Mouse (Mus musculus) right cerebral cortex, adult 2 months (tissue): ENCODE results near the gene Zc3h12c.

ENCODE experiments used
- DNase-seq, 2 experiments: peaks; one replicate each; pipeline ENCODE4 v3.0.0; 2021 to 2022; ENCODE audit warnings: low spot score in 2 of 2

Zc3h12c gene

DNA sequence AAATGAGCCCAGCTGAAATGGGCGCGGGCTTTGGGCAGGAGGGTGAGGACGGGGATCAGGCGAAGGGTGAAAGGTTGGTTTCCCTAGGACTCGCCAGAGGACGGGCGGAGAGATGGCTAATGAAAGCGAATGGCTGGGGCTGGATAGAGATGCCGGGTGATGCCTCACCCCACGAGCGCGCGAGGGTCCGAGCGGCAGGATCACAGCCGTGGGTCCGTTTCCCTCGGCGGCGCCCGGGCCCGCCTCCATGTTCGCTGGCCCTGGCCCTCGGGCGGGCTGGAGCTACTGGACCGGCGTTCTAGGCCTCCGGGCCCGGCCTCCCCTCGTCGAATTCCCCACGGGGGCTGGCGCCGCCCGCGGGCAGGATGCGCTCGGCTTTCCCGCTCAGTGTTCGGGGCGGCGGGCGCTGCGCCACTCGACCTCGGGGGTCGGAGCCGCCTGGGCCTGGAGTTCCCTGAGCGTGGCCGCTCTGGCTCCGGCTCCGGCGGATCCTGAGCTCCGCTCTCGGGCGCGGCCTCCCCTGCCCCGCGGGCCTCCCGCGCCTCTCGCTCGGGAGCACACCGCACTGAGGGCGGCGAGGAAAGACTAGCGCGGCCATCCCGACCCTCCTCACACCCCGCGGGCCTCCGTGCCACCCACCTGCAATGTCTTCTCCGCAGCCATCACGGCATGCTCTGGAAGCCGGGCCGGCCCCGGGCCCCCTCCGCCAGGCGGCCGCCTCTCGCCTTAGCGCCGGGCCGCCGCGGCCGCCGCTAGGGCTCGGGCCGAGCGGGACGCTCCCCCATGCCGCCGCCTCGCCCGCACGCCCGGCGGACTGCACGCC, at the start of gene Zc3h12c:
Gene Zc3h12c, minus strand, starts transcription at position 710 of the 823 bp plus-strand sequence.
- DNase-seq: peak; percentile 39 to 62

DNA sequence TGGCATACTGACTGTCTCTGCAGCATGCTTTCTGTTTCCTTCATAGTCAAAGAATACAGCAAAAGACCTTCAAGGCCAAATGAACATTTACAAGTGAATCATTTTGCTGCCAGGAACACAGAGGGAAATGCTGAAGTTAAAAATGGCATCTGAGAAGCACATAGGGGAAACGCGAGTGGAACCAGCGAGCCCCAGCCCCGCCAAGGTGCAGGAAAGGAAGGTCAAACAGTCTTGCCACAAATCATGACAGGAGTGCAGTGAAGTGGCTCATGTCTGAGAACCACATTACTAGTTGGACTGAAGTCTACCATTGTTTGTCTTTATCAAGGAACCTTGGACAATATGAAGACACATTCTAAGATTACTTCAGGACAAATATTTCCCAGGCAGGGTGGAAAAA, 49.3 kb upstream of the Zc3h12c start:
- DNase-seq: no peak

- no peak for DNase-seq
Measured at GRCm38 (mm10) chr9:52215291-52215690, 46.9 kb upstream of the Zc3h12c start.

GRCm38 (mm10) chr9:52212416-52212815, 44.0 kb upstream of the Zc3h12c start:
- DNase-seq: no peak

DNA sequence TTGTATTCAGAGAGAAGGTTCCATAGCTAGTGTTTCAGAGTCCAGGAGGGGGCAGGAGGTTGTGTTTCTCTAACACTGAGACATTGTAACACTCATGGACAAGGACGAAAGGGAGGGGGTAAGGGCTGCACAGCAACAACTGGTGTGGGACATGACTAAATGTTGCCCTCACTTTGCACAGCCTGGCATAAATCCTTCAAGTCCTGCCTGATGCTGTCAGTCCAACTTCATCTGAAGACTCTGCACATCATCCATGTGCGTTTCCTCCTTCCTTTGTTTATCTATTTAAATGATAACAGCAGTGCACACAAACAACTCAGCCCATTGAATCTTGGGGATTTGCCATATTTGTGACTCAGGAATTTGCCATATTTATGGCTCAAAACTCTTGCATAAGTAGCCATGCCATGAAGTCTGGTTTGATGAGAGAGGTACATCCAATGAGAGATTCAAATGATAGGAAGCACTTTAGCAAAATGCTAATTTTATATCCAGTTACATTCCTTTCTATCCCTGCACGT, 40.2 kb upstream of the Zc3h12c start:
- DNase-seq: no peak

DNA sequence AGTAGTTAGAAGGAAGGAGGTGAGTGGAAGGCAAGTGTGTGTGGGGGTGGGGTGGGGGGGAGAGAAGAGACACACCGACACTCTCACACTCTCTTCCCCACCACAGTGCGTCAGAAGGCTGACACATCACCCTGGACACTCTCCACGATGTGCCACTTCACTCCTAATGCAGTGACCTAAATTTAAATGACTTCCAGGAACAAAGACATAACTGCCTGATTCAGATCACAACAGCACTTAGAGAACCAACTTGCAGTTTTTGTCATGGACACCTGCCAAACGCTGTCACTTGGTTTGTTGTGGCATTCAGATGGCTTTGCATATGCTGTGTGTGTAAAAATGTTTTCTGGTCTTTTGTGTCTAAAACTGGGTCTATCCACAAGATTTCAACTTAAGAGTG, 34.8 kb upstream of the Zc3h12c start:
- DNase-seq: peak; percentile 66 to 68

- DNase-seq: no peak
Measured at GRCm38 (mm10) chr9:52200271-52200670, 31.9 kb upstream of the Zc3h12c start.

DNA sequence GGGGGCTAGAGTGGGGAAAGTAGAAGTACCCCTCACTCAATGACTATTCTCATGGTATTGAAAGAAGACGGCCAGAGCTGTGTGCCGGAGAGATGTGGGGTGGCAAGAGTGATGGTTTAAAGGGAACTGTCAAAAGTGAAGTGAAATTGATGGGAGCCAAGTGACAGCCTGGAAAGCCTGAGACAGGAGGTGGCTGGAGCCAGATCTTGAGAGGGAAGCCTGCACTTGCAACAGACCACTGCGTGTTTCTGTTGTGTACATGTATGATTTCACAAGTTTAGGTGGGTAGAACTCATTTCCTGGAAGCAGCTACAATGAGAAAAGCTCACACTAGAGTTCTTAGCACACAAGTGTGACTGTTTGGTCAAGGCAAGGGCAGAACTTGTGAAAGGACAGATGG, 27.5 kb upstream of the Zc3h12c start:
- DNase-seq: no peak

DNA sequence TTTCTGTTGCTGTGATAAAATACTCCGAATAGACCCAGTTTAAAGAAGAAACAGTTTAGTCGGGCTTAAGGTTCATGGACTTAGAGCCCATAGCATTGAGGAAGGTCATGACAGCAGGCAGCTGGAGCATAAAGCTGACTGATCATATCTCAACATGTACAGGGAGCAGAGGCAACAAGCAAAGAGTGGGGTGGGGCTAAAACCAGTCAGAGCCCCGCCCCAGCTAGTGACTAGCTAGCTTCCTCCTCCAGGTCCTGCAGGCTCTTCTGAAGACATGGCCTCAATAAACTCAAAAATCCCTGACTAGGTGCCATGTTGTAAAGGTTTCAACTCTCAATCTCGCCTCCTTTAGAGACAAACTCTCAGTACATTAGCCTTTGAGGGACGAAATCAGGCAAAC, 25.5 kb upstream of the Zc3h12c start:
- DNase-seq: no peak

- DNase-seq: no peak
Measured at GRCm38 (mm10) chr9:52190907-52191306, 22.5 kb upstream of the Zc3h12c start.

GRCm38 (mm10) chr9:52188106-52188505, 19.7 kb upstream of the Zc3h12c start:
- DNase-seq: no peak

- no peak for DNase-seq
Measured at GRCm38 (mm10) chr9:52186296-52186941, 18.0 kb upstream of the Zc3h12c start.

DNA sequence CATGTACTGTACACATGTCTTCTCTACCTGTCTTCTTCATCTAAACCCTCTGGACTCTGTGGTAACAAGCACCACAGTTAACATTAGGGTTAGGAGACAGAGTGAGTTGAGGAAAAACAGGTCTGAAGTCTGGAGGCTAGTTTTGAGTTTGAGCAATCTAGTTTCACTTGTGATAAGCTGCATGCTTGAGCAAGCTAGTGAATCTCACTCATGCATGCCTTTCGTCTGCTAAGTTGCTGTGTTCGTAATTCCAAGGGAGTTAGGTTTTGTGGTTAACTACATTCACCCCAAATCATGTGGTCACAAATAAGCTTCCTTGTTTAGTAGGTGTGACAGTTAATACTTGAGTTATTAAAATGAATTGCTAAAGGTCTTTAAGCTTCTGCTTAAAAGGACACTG, 13.0 kb upstream of the Zc3h12c start:
- no peak for DNase-seq

DNA sequence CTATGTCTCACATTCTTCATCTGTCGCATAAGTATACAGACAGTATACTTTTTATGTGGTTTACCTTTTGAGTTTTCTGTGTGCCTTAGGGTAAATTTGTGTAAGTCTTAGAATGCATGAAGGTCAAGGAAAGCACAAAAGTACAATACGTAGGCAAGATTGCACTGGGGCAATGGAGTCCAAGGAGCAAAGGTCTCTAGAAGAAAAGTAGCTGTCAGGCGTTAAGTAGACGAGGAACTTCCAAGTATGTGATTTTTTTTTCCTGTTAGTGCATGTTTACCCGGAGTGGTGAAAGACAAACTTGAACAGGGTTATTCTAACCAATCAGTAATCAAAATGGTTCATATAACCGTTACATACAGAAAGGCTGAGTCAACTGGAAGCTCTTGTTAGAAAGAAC, 12.5 kb upstream of the Zc3h12c start:
- no peak for DNase-seq

- no peak for DNase-seq
Measured at GRCm38 (mm10) chr9:52175257-52175859, 7.0 kb upstream of the Zc3h12c start.

DNA sequence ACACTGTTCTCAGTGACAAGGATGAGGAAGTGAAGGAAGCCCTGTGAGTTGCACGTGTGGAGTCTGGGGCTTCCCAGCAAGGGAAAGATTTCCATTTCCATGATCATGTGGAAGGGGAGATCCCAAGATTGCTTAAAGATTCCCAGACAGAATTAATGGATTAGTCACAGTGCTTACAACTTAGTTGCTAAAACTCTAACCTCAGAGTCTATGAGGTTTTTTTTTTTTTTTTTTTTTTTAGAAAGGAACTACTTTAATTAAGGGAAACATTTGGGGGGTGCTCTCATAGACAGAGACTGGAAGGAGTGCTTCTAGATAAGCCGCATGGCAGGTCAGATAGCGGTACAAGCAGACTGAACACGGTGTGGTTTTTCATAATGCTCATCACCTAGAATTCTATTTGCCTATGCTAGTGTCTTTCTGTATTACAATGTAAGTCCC, 6.3 kb upstream of the Zc3h12c start:
- DNase-seq: no peak

GRCm38 (mm10) chr9:52173937-52174336, 5.6 kb upstream of the Zc3h12c start:
- no peak for DNase-seq

- DNase-seq: no peak
Measured at GRCm38 (mm10) chr9:52172550-52172949, 4.2 kb upstream of the Zc3h12c start.

GRCm38 (mm10) chr9:52170671-52171070, 2.3 kb upstream of the Zc3h12c start:
- no peak for DNase-seq

- no peak for DNase-seq
Measured at GRCm38 (mm10) chr9:52170131-52170530, 1.8 kb upstream of the Zc3h12c start.

- DNase-seq: peak; percentile 76 to 81
Measured at GRCm38 (mm10) chr9:52168686-52169270, 406 bp upstream of the Zc3h12c start.

DNA sequence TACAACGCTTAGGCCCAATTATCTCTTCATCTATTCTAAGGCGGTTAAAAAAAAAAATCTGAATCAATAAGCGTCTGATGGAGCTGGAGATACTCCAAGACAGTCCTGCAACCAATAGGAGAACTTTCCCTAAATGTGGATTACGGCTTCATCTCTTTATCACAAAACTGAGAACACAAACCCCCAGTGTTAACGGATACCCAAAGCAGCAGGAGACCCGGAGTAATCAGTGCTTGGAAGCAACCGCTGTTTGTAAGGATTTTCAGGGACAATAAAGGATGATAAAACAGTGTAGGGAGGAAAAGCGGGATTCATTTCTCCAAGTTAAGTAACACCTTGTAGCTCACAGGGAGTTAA, 888 bp downstream of the Zc3h12c start:
- DNase-seq: peak in 1 of 2 experiments; percentile 25
